Mouse (Mus musculus) small intestine, adult 2 months (tissue): ENCODE data around the gene Gmpr.

ENCODE experiments used
- CTCF ChIP-seq: fragments of 200-500 bp; IDR thresholded peaks from 2 replicates; pipeline ENCODE4 v1.5.1; 2012; ENCODE audit warnings: low read depth, mild to moderate bottlenecking, control low read depth, inconsistent platforms, low read length, moderate library complexity, mixed read lengths; ENCODE audit not compliant: insufficient replicate concordance, insufficient read length; ENCODE audit errors: extremely low read depth
- POLR2A ChIP-seq: fragments of 200-500 bp; IDR thresholded peaks from 2 replicates; pipeline ENCODE4 v1.6.1; 2012; ENCODE audit warnings: low read depth, mild to moderate bottlenecking, control low read depth, inconsistent platforms, low read length, moderate library complexity

DNA sequence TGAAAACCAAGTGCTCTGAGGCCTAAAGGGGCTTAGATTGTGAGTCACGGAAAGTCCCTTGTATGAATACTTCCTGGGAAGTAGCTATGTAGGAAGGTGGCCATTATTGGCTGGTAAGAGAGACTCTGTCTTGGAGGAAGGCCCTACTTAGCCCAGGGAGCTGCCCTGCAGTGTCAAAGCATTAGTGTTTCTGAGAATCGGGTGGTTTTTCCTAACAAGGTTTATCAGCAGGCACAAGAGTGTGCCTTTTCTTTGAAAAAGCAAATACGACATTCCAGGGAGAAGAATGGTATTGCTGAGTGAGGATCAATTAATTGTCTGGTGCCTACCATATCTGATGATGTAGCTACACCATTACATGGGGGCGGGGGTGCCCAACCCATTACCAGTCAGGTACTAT is 39.7 kb downstream of the Gmpr start:
- TF ChIP-seq POLR2A (no peak), CTCF (no peak)
